Mouse (Mus musculus) liver, embryonic 12.5 days (tissue): ENCODE measurements at regions not wholly inside any gene's neighbourhood (a gene's known extent, or its start where the extent isn't known, plus 50 kb on each side); places are given as distances from the start of the nearest gene placed in this dataset.

ENCODE experiments used
- ATAC-seq: fragments of 200-750 bp; cut with Nextera tagmentation; 2 replicates; pipeline ENCODE4 v1.8.0; 2017; ENCODE audit warnings: moderate number of reproducible peaks, mild to moderate bottlenecking, moderate library complexity
- H3K27ac ChIP-seq: fragments of 300-500 bp; sonication (generic); 2 replicates; pipeline ENCODE4 v1.5.1; 2016; ENCODE audit warnings: mild to moderate bottlenecking
- H3K27me3 ChIP-seq: fragments of 300-500 bp; sonication (generic); replicated peaks from 2 replicates; pipeline ENCODE4 v1.6.1; 2016; ENCODE audit warnings: mild to moderate bottlenecking, moderate library complexity
- H3K36me3 ChIP-seq: fragments of 300-500 bp; sonication (generic); 2 replicates; pipeline ENCODE4 v1.6.1; 2016; ENCODE audit warnings: mild to moderate bottlenecking, moderate library complexity
- H3K4me1 ChIP-seq: fragments of 300-500 bp; sonication (generic); 2 replicates; pipeline ENCODE4 v1.6.1; 2016
- H3K4me2 ChIP-seq: fragments of 300-500 bp; sonication (generic); 2 replicates; pipeline ENCODE4 v1.6.1; 2016; ENCODE audit warnings: mild to moderate bottlenecking, moderate library complexity
- H3K4me3 ChIP-seq: fragments of 300-500 bp; sonication (generic); 2 replicates; pipeline ENCODE4 v1.5.1; 2016; ENCODE audit warnings: mild to moderate bottlenecking, moderate library complexity
- H3K9ac ChIP-seq: fragments of 300-500 bp; sonication (generic); 2 replicates; pipeline ENCODE4 v1.6.1; 2016; ENCODE audit warnings: mild to moderate bottlenecking, moderate library complexity
- H3K9me3 ChIP-seq: fragments of 300-500 bp; sonication (generic); replicated peaks from 2 replicates; pipeline ENCODE4 v1.6.1; 2016; ENCODE audit warnings: mild to moderate bottlenecking, moderate library complexity
- WGBS: fragments of 180-500 bp; shearing (Covaris S2); methylation state at CpG from one replicate; pipeline ENCODE4 v1.1.7; 2016; ENCODE audit not compliant: insufficient replicate concordance; 5-methylcytosine and 5-hydroxymethylcytosine counted together

DNA sequence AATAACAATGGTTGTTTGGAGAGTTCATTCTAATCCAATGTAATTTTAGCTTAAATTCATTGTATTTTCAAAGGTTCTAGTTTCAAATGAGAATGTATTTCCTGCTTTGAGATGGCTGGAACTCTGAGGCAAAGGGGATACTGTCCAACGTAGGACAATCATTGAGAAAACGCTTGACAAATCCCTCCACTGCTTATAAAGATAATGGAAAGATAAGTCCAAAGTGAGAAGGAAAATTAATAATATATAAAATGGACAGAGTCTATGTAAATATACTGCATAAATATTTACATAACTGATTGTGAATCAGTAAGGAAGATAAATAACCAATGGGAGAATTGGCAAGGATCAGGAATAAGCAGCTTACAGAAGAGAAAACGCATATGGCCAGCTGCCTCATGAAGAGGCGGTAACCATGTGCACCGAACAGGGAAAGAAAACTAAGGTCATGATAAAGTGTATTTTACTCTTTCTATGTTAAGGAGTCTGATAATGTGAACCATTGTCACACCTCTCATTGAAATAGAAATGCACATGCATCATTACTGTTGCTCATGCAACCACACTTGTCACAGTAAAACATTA, 55.3 kb upstream of the Fam19a1 start:
- no peak overlapping the region for H3K9ac ChIP-seq
- H3K4me3 ChIP-seq = no peak overlapping the region
- H3K9me3 ChIP-seq = no peaks in the 10 kb centered on the region
- no peaks in the 10 kb centered on the region for H3K27me3 ChIP-seq
- no peaks in the 10 kb centered on the region for H3K36me3 ChIP-seq
- ATAC-seq = no peak
- no peaks in the 10 kb centered on the region for H3K4me1 ChIP-seq
- 72% methylated on average over 5 of the region's 5 CpGs for WGBS
- H3K27ac ChIP-seq = no peak overlapping the region
- no peak overlapping the region for H3K4me2 ChIP-seq

DNA sequence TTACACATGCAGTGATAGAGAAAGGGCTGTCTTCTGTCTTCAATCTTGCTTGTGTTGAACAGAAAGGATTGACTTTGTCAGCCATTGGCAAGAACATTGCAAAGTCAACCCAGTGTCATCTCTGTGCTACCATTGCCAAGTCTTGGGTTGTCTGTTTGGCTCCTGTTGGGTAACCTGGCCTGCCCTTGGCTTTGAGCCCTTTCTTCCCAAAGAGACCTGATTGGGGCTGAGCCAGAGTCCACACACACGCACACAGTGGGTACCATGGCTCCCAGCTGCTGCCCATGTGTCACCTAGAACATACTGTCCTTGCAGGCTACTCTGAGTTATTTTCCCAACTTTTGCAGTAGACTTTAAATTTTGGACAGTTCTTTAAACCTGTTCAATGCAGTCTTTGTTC, 51.0 kb upstream of the Fam19a1 start:
- no peaks in the 10 kb centered on the region for H3K27me3 ChIP-seq
- H3K27ac ChIP-seq = no peak overlapping the region
- H3K36me3 ChIP-seq = no peaks in the 10 kb centered on the region
- no peaks in the 10 kb centered on the region for H3K9me3 ChIP-seq
- no peak overlapping the region for H3K9ac ChIP-seq
- H3K4me3 ChIP-seq = no peak overlapping the region
- H3K4me1 ChIP-seq = no peaks in the 10 kb centered on the region
- no peak overlapping the region for H3K4me2 ChIP-seq
- WGBS = 65% methylated on average over 1 of the region's 1 CpGs
- ATAC-seq = no peak
